Mouse (Mus musculus) small intestine, adult 2 months (tissue): ENCODE measurements at regions not wholly inside any gene's neighbourhood (a gene's known extent, or its start where the extent isn't known, plus 50 kb on each side); places are given as distances from the start of the nearest gene placed in this dataset.

Experiments used
- CTCF ChIP-seq: fragments of 200-500 bp; IDR thresholded peaks from 2 replicates; pipeline ENCODE4 v1.5.1; 2012; ENCODE audit warnings: low read depth, mild to moderate bottlenecking, control low read depth, inconsistent platforms, low read length, moderate library complexity, mixed read lengths; ENCODE audit not compliant: insufficient replicate concordance, insufficient read length; ENCODE audit errors: extremely low read depth
- POLR2A ChIP-seq: fragments of 200-500 bp; IDR thresholded peaks from 2 replicates; pipeline ENCODE4 v1.6.1; 2012; ENCODE audit warnings: low read depth, mild to moderate bottlenecking, control low read depth, inconsistent platforms, low read length, moderate library complexity

GRCm38 (mm10) chr2:71666927-71667326 is 78.5 kb upstream of the Itga6 start:
- TF ChIP-seq CTCF (no peak), POLR2A (no peak)
